Mouse (Mus musculus) layer of hippocampus, adult 11-12 months (tissue): ENCODE measurements around the gene Gtf2b.

Experiments
- DNase-seq: peaks from one replicate; pipeline ENCODE4 v3.0.0; 2022; ENCODE audit warnings: low spot score

The Gtf2b gene

GRCm38 (mm10) chr3:142817506-142817905 is 52.7 kb downstream of the Gtf2b start:
- DNase-seq: no peak

- DNase-seq: no peak
Observed at GRCm38 (mm10) chr3:142823606-142824005, 58.8 kb downstream of the Gtf2b start.

- DNase-seq: no peak
Observed at GRCm38 (mm10) chr3:142826449-142827146, 61.8 kb downstream of the Gtf2b start.

GRCm38 (mm10) chr3:142832910-142833309 is 68.1 kb downstream of the Gtf2b start:
- DNase-seq: no peak
